Mouse (Mus musculus) G1E (cell line): ENCODE measurements around the gene Gm6793. TPM values are rescaled to one million over a fixed set of nuclear protein-coding genes. Genes with fewer than 3 reads are reported as not detected.
A peak's percentile ranks its signal among the peaks of the same experiment; 100 is the strongest.

ENCODE experiments used
- ATAC-seq: 2 replicates; pipeline ENCODE4 v1.8.0; 2016; ENCODE audit warnings: mild to moderate bottlenecking; ENCODE audit not compliant: insufficient number of reproducible peaks, poor library complexity, low FRiP score, severe bottlenecking; ENCODE audit errors: extremely low read depth
- DNase-seq: peaks from one replicate; pipeline ENCODE4 v3.0.0; 2012; ENCODE audit warnings: low spot score
- H3K27me3 ChIP-seq: 2 replicates; pipeline ENCODE4 v1.6.1; 2012; ENCODE audit warnings: mild to moderate bottlenecking, low read length, inconsistent platforms; ENCODE audit not compliant: insufficient read depth
- H3K36me3 ChIP-seq: replicated peaks from 2 replicates; pipeline ENCODE3; 2012; ENCODE audit warnings: mild to moderate bottlenecking, inconsistent platforms
- H3K4me1 ChIP-seq: 2 replicates; pipeline ENCODE4 v1.6.1; 2012; ENCODE audit warnings: low read depth, low read length, inconsistent platforms, mixed read lengths; ENCODE audit not compliant: insufficient read depth
- H3K4me3 ChIP-seq: 2 replicates; pipeline ENCODE4 v1.5.1; 2012; ENCODE audit warnings: low read depth, mild to moderate bottlenecking, inconsistent platforms, low read length, moderate library complexity, mixed read lengths
- H3K9me3 ChIP-seq: replicated peaks from 2 replicates; pipeline ENCODE4 v1.6.1; 2012; ENCODE audit warnings: inconsistent platforms
- CTCF ChIP-seq: IDR thresholded peaks from 2 replicates; pipeline ENCODE4 v1.5.1; 2012; ENCODE audit warnings: low read depth, low read length, inconsistent platforms, mixed read lengths
- GATA1 ChIP-seq: IDR thresholded peaks from 2 replicates; pipeline ENCODE4 v1.6.1; 2012; ENCODE audit warnings: borderline replicate concordance, low read length, inconsistent platforms, mixed read lengths
- GATA2 ChIP-seq: IDR thresholded peaks from 2 replicates; pipeline ENCODE4 v1.6.1; 2012; ENCODE audit warnings: low read depth, low read length, inconsistent platforms, borderline replicate concordance
- POLR2AphosphoS5 ChIP-seq: IDR thresholded peaks from 2 replicates; pipeline ENCODE4 v1.6.1; 2012; ENCODE audit warnings: low read depth, low read length, inconsistent platforms; ENCODE audit not compliant: insufficient replicate concordance
- TAL1 ChIP-seq: conservative IDR thresholded peaks from 2 replicates; pipeline ENCODE4 v1.6.1; 2012; ENCODE audit warnings: low read depth, low read length, inconsistent platforms, mixed read lengths
- polyA plus RNA-seq: library from polyadenylated mRNA; stranded (reverse); fragments of >175 nt; gene quantifications from 2 replicates; pipeline ENCODE4 v1.2.3, GENCODE M21; 2012
- total RNA-seq, 2 experiments: library from RNA; stranded (forward) in 1 of 2; stranded (reverse) in 1 of 2; fragments of 200-1000 nt in 1 of 2; fragments of >200 nt in 1 of 2; fragmentation: Nextera tagmentation in 1 of 2; gene quantifications; 2 replicates each; pipeline ENCODE4 v1.2.3; 2014 to 2017

The Gm6793 gene
- total and polyA plus RNA-seq, 3 experiments = 0.11 TPM; not detected in 2

DNA sequence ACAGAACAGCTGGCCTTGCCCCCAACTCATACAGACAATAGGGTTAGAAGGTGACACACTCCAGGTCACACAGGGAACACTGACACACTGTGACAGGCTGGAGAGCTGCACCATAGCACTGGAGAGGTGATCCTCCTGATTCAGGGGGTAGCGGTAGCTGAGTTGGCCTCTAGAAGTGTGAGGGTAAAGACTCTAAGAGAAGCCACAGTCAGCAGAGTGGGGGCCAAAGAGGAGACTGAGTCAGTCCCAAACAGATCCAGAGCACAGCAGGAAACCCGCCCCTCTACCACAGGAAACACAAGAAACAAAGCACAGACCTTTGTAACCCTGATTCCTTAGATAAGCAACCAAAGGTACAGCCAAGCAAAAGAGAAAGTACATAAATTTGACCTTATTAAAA, 38.5 kb downstream of the Gm6793 start:
- no peak for ATAC-seq
- Histone ChIP-seq H3K4me1 (peaks cover 6% of the 10 kb centered on the region), H3K9me3 (peaks cover 15% of the 10 kb centered on the region), H3K27me3 (no peaks in the 10 kb centered on the region), H3K36me3 (peaks cover 89% of the 10 kb centered on the region), H3K4me3 (no peak overlapping the region)
- DNase-seq = no peak
- TF ChIP-seq CTCF (no peak), TAL1 (no peak), GATA1 (no peak), GATA2 (no peak), POLR2AphosphoS5 (no peak)

DNA sequence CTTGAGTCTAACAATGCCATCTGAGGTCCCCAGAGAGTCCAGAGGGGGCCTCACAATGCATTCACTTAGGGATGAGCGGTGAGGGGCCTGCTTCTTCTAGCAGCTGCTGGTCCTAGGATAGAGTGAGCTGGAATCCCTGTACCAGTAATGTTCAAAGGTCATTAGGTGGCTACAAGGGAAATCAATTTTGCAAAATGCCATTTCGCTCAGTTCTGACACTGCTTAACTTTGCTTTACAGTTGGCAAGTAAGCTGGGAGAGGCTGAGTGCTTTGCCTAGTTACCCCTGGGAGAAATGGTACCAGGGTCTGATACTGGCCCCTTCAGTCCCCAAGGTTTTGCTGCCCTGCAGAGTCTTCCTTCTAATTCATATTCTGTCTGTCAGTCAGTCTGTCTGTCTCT, 39.1 kb downstream of the Gm6793 start:
- Histone ChIP-seq H3K36me3 (peaks cover 90% of the 10 kb centered on the region), H3K27me3 (no peaks in the 10 kb centered on the region), H3K4me1 (peaks cover 6% of the 10 kb centered on the region), H3K9me3 (peaks cover 15% of the 10 kb centered on the region), H3K4me3 (no peak overlapping the region)
- ATAC-seq (no peak), DNase-seq (no peak)
- TF ChIP-seq TAL1 = no peak
- no peak for TF ChIP-seq GATA1
- TF ChIP-seq GATA2 = no peak
- no peak for TF ChIP-seq POLR2AphosphoS5
- no peak for TF ChIP-seq CTCF

DNA sequence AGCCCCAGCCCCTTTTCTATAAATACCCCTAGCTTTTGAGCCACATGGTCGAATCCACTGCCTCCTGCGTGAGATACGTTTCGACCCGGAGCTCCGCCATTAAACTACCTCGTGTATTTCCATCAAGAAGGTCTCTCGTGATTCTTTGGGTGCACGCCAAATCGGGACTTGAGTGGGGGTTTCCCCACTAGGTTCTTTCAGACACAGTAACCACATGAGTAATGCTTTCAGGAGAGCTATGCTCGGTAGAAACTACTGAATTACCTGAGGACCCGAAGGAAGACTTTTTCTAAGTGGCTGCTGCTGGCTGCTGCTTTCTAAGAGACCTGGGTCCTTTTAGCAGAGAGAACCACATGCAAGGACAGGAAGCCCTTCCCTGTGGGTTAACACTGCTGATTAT, 40.7 kb downstream of the Gm6793 start:
- Histone ChIP-seq H3K4me1 (peaks cover 4% of the 10 kb centered on the region), H3K9me3 (peaks cover 15% of the 10 kb centered on the region), H3K27me3 (no peaks in the 10 kb centered on the region), H3K36me3 (peaks cover 82% of the 10 kb centered on the region), H3K4me3 (no peak overlapping the region)
- ATAC-seq = no peak
- TF ChIP-seq POLR2AphosphoS5 (no peak), CTCF (no peak), GATA1 (no peak), GATA2 (no peak), TAL1 (no peak)
- no peak for DNase-seq

- TF ChIP-seq GATA2 = no peak
- TF ChIP-seq GATA1 = no peak
- no peak for TF ChIP-seq CTCF
- no peak for TF ChIP-seq TAL1
- no peak for TF ChIP-seq POLR2AphosphoS5
- ATAC-seq = no peak
- no peaks in the 10 kb centered on the region for H3K27me3 ChIP-seq
- peaks cover 36% of the 10 kb centered on the region for H3K4me1 ChIP-seq
- peaks cover 9% of the 10 kb centered on the region for H3K9me3 ChIP-seq
- H3K4me3 ChIP-seq = no peak overlapping the region
- peaks cover 72% of the 10 kb centered on the region for H3K36me3 ChIP-seq
- no peak for DNase-seq
Observed at GRCm38 (mm10) chr8:111968991-111969390, 45.8 kb downstream of the Gm6793 start.

DNA sequence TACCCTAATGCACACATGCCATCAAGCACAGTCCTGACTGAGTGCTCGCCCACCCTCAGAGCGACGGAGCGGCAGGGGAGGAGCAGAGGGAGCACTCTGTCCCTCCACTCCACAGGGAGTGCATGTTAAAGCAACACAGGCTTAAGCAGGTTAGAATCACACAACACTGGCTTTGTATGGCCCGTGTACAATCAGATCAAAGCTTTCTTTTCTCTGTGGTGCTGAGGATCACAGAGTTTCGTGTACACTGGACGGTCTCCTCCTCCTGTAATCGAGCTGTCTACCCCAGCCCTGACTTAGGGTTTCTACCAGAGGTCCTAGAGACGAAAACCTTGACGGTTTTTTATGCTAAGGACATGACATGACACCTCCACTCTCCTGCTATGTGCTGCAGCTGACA, 46.3 kb downstream of the Gm6793 start:
- Histone ChIP-seq H3K4me3 (0 out of 2 replicates have a peak overlapping the region, but pooled peaks have one; percentile 10), H3K36me3 (peaks cover 72% of the 10 kb centered on the region), H3K4me1 (peaks cover 36% of the 10 kb centered on the region), H3K27me3 (no peaks in the 10 kb centered on the region), H3K9me3 (peaks cover 5% of the 10 kb centered on the region)
- TF ChIP-seq GATA2 (no peak), POLR2AphosphoS5 (no peak), CTCF (no peak), GATA1 (no peak), TAL1 (no peak)
- ATAC-seq = no peak
- DNase-seq = no peak

- TF ChIP-seq CTCF (no peak), TAL1 (no peak; the same call in 1 of the 2 replicates), GATA2 (no peak), GATA1 (no peak), POLR2AphosphoS5 (no peak)
- Histone ChIP-seq H3K27me3 (no peaks in the 10 kb centered on the region), H3K9me3 (no peaks in the 10 kb centered on the region), H3K36me3 (peaks cover 74% of the 10 kb centered on the region), H3K4me1 (peaks cover 36% of the 10 kb centered on the region), H3K4me3 (no peak overlapping the region; the same call in 1 of the 2 replicates)
- peak; percentile 66 for DNase-seq
- ATAC-seq = peak; percentile 96
Observed at GRCm38 (mm10) chr8:111967246-111967870, 47.5 kb downstream of the Gm6793 start.
